Mouse (Mus musculus): ENCODE results near the gene Tmem229b.

GRCm38 (mm10) chr12:78977552-78977951 lies 29.9 kb downstream of the Tmem229b start:
- TF ChIP-seq CTCF (IDR thresholded peaks at IDR 0.05; ENCODE audit: insufficient read depth, low read depth, low read length) = no peak
- TF ChIP-seq POLR2A (IDR thresholded peaks at IDR 0.05; ENCODE audit: insufficient read depth, low read depth, low read length) = no peak
